ENCODE assay signal across 8 mouse cellular contexts in the genomic region with DNA sequence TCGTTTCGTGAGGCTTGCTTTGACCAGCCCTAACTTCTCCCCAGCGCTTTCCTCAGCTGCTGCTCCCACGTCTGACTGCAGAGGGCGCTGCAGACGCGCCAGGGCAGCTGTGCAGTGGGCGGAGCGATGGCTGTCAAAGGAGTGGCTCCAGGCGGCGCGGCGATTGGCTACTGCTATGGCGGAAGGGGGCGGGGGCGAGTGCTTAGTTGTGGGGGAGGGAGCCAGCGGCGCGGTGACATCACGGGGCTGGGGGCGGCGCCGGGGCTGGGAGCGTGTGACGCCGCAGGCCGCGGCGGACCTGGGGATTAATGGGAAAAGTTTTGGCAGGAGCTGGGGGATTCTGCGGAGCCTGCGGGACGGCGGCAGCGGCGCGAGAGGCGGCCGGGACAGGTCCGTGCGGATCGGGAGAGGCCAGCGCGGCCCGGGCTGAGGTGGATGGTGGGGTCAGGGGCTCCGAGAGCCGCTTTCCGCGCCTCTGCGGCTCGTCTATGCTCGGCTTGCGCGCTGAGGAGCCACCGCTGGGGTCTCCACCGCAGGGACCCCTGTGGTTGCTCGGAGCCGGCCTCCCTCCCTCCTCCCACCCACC. TPM values are rescaled to one million over a fixed set of nuclear protein-coding genes. Genes with fewer than 3 reads are reported as not detected.
DNase-seq lines count a peak whose midpoint lies in the region; ATAC-seq lines count a peak whose summit lies in the region.

TSS of gene Ppard (plus strand) at position 226 of the 586 bp plus-strand sequence.

- peak within 1 kb of the TSS; percentile 62 for H3K4me2 ChIP-seq in forebrain, embryonic 11.5 days (ENCODE audit: low read depth, low read length, severe bottlenecking)
- H3K4me2 ChIP-seq in heart, embryonic 16.5 days (ENCODE audit: low read depth, low read length): peak within 1 kb of the TSS; percentile 70
- peak within 1 kb of the TSS; percentile 96 for H3K4me2 ChIP-seq in liver, embryonic 15.5 days
- H3K4me2 ChIP-seq in neural tube, embryonic 12.5 days (replicated peaks): peak within 1 kb of the TSS; percentile 88

- WGBS in forebrain, embryonic 11.5 days: 1% methylated on average over 55 of the region's 57 CpGs
- under 1% methylated on average over 57 of the region's 57 CpGs for WGBS in heart, embryonic 16.5 days
- WGBS in liver, embryonic 15.5 days (ENCODE audit: insufficient replicate concordance): under 1% methylated on average over 57 of the region's 57 CpGs
- WGBS in neural tube, embryonic 12.5 days: 1% methylated on average over 52 of the region's 57 CpGs

- peak within 1 kb of the TSS; percentile 69 for H3K4me3 ChIP-seq in forebrain, embryonic 11.5 days (ENCODE audit: low read depth, low read length)
- H3K4me3 ChIP-seq in heart, embryonic 16.5 days (ENCODE audit: low read length): peak within 1 kb of the TSS; percentile 77
- peak within 1 kb of the TSS; percentile 94 for H3K4me3 ChIP-seq in liver, embryonic 15.5 days (replicated peaks)
- peak within 1 kb of the TSS; percentile 77 for H3K4me3 ChIP-seq in neural tube, embryonic 12.5 days

- H3K36me3 ChIP-seq in forebrain, embryonic 11.5 days (ENCODE audit: control insufficient read depth, insufficient read depth, low read length): no peaks in the 10 kb centered on the region
- no peaks in the 10 kb centered on the region for H3K36me3 ChIP-seq in heart, embryonic 16.5 days (ENCODE audit: control insufficient read depth, insufficient read depth)
- H3K36me3 ChIP-seq in liver, embryonic 15.5 days (replicated peaks): peaks cover 9% of the 10 kb centered on the region; the same call in 1 of the 2 replicates
- H3K36me3 ChIP-seq in neural tube, embryonic 12.5 days: no peaks in the 10 kb centered on the region

- H3K4me1 ChIP-seq in forebrain, embryonic 11.5 days (replicated peaks; ENCODE audit: control insufficient read depth, insufficient read depth, low read length): no peaks in the 10 kb centered on the region; the same call in 1 of the 2 replicates
- peaks cover 3% of the 10 kb centered on the region for H3K4me1 ChIP-seq in heart, embryonic 16.5 days (ENCODE audit: control insufficient read depth, insufficient read depth, low read length)
- H3K4me1 ChIP-seq in liver, embryonic 15.5 days (replicated peaks): peaks cover 54% of the 10 kb centered on the region
- H3K4me1 ChIP-seq in neural tube, embryonic 12.5 days: peaks cover 8% of the 10 kb centered on the region

- no peaks in the 10 kb centered on the region for H3K27me3 ChIP-seq in forebrain, embryonic 11.5 days (ENCODE audit: control insufficient read depth, insufficient read depth, low read length)
- 0 out of 2 replicates have a peak, but pooled peaks cover 2% of the 10 kb centered on the region for H3K27me3 ChIP-seq in heart, embryonic 16.5 days (ENCODE audit: control insufficient read depth, insufficient read depth, low read length)
- H3K27me3 ChIP-seq in liver, embryonic 15.5 days: no peaks in the 10 kb centered on the region
- H3K27me3 ChIP-seq in neural tube, embryonic 12.5 days (replicated peaks): peaks cover 3% of the 10 kb centered on the region; the same call in 1 of the 2 replicates

- peak; percentile 96 for DNase-seq in CD8-positive naive resting alpha-beta T cell, adult 2 months (ENCODE audit: low read depth in 2 of 2, low spot score in 2 of 2)
- peak; percentile 95 for DNase-seq in c-Kit-positive CD71-negative TER-119-negative erythroid progenitor cells, embryonic 14.5 days (ENCODE audit: low read depth)
- peak; percentile 100 for DNase-seq in forebrain, embryonic 11.5 days (ENCODE audit: low spot score)
- DNase-seq in kidney, postnatal 36 days: peak; percentile 99 to 100
- DNase-seq in telencephalon, adult 2 months (ENCODE audit: low read depth, low spot score): peak; percentile 90

- H3K9me3 ChIP-seq in forebrain, embryonic 11.5 days (ENCODE audit: control insufficient read depth, low read length): no peaks in the 10 kb centered on the region
- H3K9me3 ChIP-seq in heart, embryonic 16.5 days (replicated peaks; ENCODE audit: control insufficient read depth, low read length): no peaks in the 10 kb centered on the region
- H3K9me3 ChIP-seq in liver, embryonic 15.5 days (replicated peaks): no peaks in the 10 kb centered on the region
- no peaks in the 10 kb centered on the region for H3K9me3 ChIP-seq in neural tube, embryonic 12.5 days

- peak within 1 kb of the TSS; percentile 77 for H3K9ac ChIP-seq in forebrain, embryonic 11.5 days (ENCODE audit: low read length)
- H3K9ac ChIP-seq in heart, embryonic 16.5 days (ENCODE audit: low read length): peak within 1 kb of the TSS; percentile 92
- peak within 1 kb of the TSS; percentile 94 for H3K9ac ChIP-seq in liver, embryonic 15.5 days
- peak within 1 kb of the TSS; percentile 76 for H3K9ac ChIP-seq in neural tube, embryonic 12.5 days

- peak; percentile 96 for ATAC-seq in forebrain, embryonic 11.5 days (replicated peaks; ENCODE audit: low FRiP score)
- peak; percentile 98 for ATAC-seq in heart, embryonic 16.5 days (replicated peaks; ENCODE audit: extremely low read depth, insufficient read depth, low FRiP score)
- peak; percentile 87 for ATAC-seq in liver, embryonic 15.5 days (ENCODE audit: insufficient read depth)
- ATAC-seq in neural tube, embryonic 12.5 days (ENCODE audit: low FRiP score, low read depth): peak; percentile 96

- 0 out of 2 replicates have a peak within 1 kb of the TSS, but pooled peaks have one; percentile 4 for H3K27ac ChIP-seq in forebrain, embryonic 11.5 days (ENCODE audit: low read depth, low read length)
- H3K27ac ChIP-seq in heart, embryonic 16.5 days (ENCODE audit: low read length): peak within 1 kb of the TSS; percentile 83
- H3K27ac ChIP-seq in liver, embryonic 15.5 days (replicated peaks): peak within 1 kb of the TSS; percentile 83
- no peak within 1 kb of the TSS for H3K27ac ChIP-seq in neural tube, embryonic 12.5 days

RNA-seq across cellular contexts. Expression of gene Ppard, which starts in this region (rescaled TPM):
- 1.4 and 1.7 TPM in 2 replicates for polyA plus RNA-seq in forebrain, embryonic 11.5 days (2014; fragmentation: Nextera tagmentation; extraction: Ambion mirVana)
- polyA plus RNA-seq in heart, embryonic 16.5 days (2015; fragmentation: Nextera tagmentation; extraction: Ambion mirVana): 1.2 and 1.8 TPM in 2 replicates
- 0.86 and 0.89 TPM in 2 replicates for polyA plus RNA-seq in liver, embryonic 15.5 days (2015; fragmentation: Nextera tagmentation; extraction: Ambion mirVana)
- polyA plus RNA-seq in neural tube, embryonic 12.5 days (2016; fragmentation: Nextera tagmentation; extraction: Ambion mirVana): 2.2 and 2.3 TPM in 2 replicates

Comparison
In these comparisons a context has a peak if more than half of its experiments do, and no peak if none do; other contexts are left out.
1. Peak in ATAC-seq, H3K4me3 ChIP-seq, H3K27ac ChIP-seq, H3K9ac ChIP-seq and H3K4me2 ChIP-seq in liver, embryonic 15.5 days; RNA of the gene not detected or under 1 TPM.